Mouse (Mus musculus) c-Kit-positive CD71-negative TER-119-negative erythroid progenitor cells, embryonic 14.5 days (primary cell): ENCODE data around the gene Sun1.

Experiments used
- DNase-seq: peaks from one replicate; pipeline ENCODE4 v3.0.0-alpha.2; 2013; ENCODE audit warnings: low read depth

Sun1 gene

DNA sequence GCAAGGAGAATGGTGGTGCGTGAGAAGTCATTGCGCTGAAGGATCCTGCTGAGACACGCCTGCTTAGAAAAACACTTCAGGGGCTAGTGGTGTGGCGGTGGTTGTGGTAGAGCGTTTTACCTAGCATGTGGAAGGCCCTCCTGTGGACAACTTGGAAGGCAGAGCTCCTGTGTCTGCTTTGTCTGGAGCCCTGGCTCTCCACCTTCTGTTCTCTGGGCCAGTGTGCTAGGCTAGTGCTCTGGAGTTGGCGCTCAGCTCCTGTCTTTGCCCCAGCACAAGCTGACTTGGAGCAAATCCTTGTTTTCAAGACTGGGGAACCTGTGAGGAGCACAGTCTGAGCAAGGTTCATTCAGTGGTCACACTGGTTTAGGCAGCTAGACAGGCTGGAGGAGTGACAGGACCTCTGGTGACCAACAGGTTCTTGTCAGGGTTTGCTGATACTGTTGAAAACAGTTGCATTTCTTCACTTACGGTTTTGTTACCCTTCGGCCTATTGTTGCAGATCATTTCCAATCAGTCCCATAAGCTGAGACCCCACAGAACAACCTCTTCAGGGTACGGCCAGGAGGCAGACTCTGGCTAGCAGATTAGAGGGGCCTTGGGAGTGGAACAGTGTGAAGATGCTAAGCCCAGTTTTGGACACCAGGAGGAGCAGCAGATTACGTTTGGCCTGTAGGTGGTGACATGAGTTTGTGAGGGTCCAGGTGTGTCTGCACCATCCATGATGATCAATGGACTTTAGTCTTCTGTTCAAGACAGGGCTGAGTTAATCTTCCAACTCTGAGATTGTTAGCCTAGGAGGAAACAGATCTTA is 8.6 kb downstream of the Sun1 start:
- DNase-seq: no peak

DNA sequence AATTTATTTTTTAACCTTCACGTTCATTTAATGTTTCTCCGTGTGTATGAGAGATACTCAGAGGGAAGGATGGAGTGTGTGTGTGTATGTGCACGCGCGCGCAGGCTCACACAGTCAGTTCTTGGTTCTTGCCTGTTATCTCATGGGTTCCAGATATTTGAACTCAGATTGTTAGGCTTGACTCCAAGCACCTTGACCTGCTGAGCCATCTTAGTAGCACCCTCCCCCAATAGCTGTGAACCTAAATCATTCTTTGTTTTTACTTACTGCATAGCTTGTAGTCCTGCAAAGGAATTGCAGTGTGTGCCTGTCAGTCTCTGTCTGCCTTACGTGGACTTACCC is 9.2 kb downstream of the Sun1 start:
- DNase-seq: no peak

DNA sequence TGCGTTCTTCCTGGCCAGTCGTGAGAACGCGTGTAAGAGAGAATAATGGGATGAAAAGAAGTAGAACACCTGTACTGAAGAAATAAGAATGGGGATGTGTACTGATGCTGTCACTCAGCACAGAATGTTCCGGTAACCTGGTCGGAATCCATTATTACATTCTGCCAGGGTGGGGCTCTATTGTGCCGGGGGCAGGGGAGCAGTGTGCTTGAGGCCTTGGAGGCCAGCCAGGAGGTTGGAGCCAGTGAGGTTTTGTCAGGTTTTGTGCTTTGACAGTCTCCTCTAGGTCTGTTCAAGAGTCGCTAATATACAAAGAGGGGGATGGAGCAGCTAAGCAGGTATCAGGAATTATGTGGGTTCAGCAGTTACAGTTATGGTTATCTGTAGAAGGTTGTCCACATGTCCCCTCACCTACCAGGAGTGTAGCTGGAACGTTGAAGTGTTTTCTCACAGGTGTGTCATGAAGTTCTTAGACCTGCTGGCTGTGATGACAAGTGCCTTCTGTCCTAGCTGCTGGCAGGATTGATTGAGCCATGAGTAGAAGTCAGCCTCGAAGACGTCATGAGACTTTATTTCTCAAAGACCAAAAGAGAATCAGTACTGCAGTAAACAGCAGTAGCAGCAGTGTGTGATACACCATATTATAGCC is 11.4 kb downstream of the Sun1 start:
- DNase-seq: no peak

DNA sequence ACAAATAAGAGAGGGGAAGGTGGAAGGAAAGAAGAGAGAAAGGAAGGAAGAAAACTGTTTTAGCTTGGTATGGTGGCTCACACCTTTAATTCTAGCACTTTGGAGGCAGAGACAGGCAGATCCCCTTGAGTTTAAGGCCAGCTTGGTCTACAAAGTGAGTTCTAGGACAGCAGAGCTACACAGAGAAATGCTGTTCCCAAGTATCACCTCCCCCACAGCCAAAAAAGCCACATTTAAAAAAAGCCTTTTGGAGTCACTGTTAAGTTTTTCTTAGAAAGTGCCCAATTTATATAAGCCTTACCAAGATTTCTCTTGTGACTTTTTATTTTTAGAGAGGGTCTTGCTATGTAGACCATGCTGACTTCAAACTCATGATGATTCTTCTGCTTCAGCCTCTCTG is 13.9 kb downstream of the Sun1 start:
- no peak for DNase-seq

DNA sequence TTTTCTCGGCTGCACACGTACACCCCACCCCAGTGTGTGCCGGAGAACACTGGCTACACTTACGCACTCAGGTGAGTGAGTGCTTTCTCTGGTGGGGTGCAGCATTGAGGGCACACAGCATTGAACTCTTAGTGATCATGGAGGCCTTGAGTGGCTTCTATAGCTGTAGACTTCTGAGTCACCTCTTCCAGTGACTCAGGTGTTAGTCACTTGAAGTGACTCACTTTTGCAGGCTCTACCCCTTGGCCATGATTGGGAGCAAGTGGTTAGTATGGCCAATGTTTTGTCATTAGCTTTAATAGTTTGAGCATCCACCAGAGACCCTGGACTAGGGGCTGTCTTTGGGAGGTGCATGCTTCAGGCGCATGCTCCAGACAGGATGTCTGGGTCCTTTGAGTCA is 14.7 kb downstream of the Sun1 start:
- DNase-seq: no peak

DNA sequence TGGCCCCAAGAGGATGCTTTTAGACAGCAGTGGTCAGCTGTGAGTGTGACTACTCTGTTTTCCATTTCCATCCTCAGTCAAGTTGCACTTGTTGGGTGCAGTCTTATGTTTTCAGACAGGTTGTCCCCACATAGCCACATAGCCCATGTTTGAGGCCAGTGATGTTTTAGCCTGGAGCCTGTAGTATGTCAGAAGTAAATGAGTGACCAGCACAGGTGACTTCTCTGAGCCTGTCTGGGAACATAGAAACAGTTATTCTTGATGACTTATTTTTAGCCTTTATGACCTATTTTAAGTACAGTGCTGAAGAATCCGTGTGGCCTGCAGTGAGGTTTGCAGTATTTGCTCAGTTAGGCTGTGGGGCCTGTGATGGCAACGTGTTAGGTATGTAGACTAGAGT is 15.7 kb downstream of the Sun1 start:
- no peak for DNase-seq

DNA sequence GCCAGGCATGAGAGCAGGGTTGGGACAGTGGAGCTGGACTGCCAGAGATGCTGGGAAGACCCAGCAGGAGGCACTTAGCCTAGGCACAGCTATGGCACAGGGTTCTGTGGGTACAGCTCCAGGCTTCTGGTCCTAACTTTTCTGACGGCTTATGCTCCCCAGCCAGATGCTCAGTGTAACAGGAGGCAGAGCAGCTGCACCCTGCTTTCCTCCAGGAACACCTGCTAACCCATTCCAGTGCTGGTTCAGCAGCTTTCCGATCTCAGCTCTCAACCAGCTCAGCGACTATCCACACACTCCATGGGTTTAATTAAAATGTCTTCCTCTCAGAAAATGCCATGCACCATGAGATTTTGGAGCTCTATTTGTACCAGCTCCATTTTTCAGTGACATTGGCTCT is 16.3 kb downstream of the Sun1 start:
- no peak for DNase-seq

DNA sequence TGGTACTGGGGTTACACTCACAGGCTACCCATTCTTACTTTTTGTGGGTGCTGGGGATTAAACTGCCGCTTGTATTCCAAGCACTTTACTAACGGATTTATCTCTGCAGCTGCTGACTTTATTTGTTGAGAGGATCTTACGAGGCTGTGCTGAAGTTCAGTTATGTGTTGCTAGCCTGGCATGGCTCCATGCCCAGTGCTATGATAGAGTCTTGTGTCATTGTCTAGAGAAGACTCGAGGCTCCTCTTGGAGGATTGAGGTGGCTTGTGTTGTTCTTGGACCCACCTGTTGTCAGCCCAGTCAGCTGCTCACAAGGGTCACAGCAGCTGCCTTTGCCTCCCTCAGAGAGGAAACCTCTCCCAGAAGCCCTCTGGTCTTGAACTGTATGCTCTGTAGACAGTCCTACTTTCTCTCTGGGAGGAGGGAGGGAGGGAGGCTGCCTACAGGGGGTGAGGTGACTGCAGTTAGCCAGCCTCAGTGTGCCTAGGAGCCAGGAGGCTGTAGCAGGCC is 19.6 kb downstream of the Sun1 start:
- no peak for DNase-seq

DNA sequence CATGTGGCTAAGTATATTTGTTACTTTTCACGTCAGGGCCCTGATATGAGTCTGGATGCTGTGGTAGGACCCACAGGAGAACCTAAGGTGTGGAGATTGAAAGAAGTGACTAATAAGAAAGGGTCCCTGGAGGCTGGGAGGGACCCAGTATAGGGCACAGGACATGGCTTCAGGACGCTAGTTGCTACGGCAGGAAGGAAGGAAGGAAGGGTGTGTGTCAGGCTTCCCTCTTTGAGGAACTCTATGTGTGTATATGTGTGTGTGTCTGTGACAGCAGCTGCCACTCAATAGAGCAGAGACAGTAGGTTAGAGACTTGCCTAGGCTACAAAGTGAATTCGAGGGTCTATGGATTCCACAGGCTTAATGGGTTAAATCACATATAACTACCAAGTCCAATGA is 20.2 kb downstream of the Sun1 start:
- DNase-seq: no peak

DNA sequence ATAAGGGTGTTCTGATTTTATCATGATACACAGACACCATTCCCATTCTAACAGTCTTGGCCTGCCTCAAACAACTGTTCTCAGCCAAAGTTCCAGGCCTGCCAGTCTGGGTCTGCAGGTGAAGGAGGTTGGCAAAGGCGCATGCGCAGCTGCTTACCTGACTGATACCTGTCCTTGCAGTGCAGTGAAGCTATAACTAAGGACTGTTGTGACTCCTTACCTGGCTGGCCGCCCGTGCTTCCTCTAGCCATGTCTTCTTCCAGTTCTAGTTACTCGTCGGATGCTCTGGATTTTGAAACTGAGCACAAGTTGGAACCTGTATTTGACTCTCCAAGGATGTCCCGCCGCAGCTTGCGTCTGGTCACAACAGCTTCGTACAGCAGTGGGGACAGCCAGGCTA is 22.9 kb downstream of the Sun1 start:
- no peak for DNase-seq

DNA sequence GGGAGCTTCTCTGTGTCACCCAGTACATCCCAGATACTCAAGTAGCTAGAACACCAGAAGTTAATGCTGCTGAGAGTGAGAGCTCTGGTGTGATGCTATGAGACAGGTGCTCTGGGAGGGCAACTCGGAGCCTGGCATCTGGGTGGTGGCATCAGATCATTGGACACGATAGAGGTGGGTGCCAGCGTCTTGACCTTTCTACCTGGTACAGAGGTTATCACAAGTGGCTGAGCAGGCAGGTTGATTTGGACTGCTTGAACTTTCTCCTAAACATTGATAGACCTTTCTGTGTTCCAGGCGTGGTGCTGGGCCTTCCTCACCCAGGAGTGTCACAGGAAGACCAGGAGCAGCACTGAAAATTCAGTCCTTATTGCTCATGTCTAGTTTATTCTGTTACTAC is 26.8 kb downstream of the Sun1 start:
- DNase-seq: no peak

DNA sequence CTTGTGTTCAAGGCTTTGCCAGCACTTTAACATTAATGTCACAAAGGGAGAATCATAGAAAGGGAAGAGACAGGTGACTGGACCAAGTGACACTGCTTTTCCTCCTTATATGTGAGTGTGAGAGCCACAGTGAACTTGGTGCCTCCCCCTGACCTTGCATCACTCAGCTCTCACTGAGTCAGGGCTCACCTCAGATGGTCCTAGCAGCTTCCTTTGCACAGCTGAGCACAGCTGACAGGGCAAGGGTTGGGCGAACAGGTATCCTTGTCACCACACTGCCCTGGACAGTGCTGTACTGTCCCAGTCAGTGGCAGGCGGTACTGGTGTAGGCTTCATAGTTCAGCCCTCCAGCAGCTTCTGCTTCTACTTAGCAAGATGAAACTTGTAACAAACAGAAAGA is 27.2 kb downstream of the Sun1 start:
- no peak for DNase-seq

DNA sequence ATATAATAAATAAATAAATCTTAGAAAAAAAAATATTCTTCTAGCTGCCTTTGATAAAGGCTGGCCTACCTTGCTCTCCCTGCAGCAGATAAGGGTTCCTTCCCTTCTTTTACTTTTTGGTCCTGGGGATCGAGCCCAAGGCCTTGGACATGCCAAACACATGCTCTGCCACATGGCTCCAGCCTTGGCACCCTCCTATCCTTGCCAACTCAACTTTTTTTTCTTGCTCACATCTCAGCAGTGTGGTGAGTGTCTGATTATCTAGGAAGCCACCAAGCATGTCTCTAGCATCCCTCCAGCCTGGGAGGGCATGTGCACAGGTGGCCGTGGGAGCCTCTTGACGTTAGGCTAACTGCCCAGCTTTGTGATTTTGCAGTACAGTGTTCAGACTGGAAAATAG is 27.9 kb downstream of the Sun1 start:
- no peak for DNase-seq

DNA sequence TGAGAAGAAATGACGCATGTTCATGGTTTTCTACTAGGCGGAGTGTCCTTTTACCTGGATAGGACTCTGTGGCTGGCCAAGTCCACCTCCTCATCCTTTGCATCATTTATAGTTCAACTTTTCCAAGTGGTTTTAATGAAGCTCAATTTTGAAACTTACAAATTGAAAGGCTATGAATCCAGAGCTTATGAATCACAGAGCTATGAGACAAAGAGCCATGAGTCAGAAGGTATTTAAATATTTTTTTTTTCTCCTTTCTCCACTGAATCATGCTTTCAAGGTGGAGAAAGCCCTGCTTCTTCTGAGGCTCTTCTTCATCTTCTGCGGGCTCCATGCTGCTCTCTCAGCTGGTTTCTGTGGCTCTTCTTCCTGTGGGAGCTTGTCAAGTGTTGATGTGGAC is 29.3 kb downstream of the Sun1 start:
- DNase-seq: no peak

DNA sequence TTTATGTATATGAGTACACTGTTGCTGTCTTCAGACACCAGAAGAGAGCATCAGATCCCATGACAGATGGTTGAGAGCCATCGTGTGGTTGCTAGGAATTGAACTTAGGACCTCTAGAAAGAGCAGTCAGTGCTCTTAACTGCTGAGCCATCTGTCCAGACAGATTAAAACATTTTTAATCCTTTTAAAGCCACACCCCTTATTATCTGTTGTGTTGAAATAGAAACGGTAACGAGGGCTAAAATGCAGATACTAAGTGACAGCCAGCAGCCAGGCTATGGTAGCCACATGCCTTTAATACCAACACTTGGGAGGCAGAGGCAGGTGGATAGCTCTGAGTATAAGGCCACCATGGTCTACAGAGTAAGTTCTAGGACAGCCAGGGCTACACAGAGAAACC is 31.6 kb downstream of the Sun1 start:
- DNase-seq: no peak

DNA sequence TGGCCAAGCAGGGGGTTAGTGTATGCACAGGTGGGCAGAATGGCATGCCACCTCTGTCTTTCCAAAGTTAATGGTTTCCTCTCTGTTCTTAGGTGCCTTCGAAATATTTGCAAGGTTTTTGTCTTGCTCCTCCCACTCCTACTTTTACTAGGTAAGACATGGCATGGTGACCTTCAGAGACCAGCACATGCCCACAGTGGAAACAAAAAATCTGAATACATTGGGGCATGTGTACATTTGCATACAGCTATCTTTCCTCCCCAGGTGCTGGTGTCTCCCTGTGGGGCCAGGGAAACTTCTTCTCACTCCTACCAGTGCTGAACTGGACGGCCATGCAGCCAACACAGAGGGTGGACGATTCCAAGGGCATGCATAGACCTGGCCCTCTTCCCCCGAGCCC is 34.0 kb downstream of the Sun1 start:
- DNase-seq: no peak

DNA sequence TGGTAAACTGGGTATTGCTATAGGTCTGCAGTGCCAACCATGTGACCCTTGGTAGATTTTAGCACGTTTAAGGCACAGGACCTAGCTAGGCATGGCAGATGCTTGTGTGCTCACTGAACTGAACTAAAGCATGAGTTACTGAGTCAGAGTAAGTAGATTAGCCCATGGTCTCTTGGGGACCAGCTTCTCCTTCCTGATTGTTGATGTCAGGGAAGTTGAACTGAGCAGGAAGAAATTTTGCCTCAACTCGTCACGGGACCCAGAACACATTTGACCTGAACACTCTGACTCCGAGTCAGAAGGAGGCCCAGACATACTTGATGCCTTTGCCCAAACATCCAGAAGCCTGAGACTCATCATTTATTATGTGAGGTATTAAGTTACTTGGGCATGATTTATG is 37.0 kb downstream of the Sun1 start:
- no peak for DNase-seq

DNA sequence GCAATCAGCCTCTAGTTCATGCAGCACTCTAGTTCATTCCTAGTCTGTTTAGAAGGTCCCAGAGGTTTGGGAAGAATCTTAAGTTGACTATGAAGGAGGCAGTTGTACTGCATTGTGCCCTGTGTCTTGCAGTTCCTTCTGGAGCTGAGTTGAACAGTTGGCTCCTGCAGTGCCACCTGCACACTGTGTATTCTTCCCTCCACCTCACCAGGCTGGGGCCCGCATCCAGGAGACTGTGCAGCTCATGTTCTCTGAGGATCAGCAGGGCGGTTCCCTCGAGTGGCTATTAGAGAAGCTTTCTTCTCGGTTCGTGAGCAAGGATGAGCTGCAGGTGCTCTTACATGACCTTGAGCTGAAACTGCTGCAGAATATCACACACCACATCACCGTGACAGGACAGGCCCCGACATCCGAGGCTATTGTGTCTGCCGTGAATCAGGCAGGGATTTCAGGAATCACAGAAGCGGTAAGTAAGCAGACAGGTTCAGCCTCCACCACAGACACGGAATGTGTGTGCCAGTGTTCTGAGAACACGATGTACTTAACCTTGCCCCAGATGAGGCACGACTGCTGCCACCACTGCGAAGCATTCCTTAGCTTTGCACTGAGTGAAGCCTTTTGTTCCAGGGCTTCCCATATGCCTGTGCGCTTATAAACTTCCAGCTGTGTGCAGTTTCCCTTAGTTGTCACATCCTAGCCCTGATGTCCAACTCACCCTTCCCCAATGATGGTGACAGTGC is 40.8 kb downstream of the Sun1 start:
- DNase-seq: no peak

DNA sequence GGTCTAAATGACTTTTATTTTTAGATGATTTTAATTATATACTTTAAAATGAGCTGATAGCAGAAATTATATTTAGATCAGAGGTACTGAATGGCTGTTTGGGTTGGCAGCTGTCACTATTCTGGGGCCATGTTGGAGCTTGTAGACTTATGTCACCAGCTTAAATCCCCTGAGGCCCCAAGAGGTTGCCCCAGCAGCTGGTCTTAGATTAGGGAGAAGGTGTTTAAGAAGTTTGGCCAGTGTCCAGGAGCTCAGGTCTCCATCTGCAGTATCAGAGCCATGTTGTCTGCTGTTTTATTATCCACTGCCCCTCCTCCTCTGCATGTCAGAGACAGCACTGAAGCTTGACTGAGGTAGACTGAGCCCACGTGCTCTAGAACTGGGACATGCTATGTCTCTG is 42.9 kb downstream of the Sun1 start:
- DNase-seq: no peak

DNA sequence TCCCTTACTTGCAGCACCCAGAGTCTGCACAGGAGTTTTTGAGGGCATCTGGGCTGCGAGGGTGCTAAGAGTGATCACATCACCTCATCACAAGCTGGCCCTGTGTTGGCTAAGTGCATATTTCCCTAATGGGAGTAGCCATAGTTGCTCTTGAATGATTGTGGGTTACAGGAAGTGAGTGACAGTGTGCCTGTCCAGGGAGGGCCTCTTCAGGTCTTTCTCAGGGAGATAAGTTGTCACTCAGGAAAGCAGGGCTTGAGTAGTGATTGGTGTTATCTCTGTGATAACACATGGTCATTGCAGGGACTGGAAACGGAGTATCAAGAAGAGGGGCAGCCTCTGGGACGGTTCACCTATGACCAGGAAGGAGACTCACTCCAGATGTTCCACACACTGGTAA is 47.3 kb downstream of the Sun1 start:
- DNase-seq: no peak

DNA sequence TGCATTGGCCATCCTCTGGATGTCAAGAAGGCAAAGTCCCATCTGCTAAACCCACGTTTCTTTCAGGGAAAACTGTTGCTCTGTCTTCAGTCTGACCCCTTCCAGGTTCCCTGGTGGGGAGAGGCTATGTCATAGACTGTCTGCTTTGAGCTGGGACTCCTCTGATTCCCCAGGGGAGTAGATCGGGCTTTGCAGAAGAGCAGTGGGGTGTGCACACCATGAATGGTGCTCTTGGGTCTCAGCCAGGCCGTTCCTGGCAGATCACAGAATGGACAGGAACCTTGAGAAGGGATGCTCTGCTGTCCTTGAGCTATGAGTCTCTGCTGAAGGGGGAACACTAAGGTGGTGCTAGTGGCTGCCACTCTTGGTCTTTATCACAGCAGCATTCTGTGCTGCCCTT is 48.4 kb downstream of the Sun1 start:
- no peak for DNase-seq

DNA sequence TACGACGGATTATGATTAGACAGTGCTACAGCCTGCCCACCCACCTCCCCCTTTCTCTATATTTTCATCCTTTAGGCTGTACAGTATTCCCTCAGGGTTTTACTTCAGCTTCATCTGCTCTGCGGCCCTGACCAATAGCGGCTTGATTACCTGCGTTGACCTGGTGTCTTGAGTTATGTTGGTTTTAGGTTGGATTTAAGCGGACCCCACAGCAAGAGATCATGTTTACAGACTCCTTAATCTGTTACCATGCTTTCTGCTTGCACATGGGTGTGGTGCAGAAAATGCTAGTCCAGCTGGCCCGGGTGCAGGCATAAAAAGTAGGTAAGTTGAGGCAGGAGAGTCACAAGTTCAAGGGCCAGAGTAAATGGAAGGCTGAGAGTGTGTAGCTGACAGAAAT is 50.8 kb downstream of the Sun1 start:
- DNase-seq: no peak

DNA sequence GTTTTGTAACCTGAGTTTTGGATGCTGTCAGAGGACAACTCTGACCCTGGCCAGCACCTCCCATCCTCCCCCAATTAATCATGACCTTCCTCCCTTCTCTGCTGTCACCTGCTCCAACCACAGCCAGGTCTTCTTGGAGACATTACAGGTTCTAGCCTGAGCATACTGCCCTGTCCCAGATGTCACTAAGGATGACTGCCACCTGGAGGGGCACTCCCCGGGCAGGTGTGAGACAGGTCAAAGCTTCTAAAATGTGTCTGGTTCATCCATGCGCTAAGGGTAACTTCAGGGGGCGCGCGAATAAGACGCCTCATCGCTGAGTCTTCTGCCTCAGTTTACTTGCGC is 51.3 kb downstream of the Sun1 start:
- DNase-seq: no peak
